Mouse (Mus musculus) T-helper 2 cell (primary cell): ENCODE measurements at regions not wholly inside any gene's neighbourhood (a gene's known extent, or its start where the extent isn't known, plus 50 kb on each side); places are given as distances from the start of the nearest gene placed in this dataset.

ENCODE experiments used
- in situ Hi-C: fragments of 300-600 bp; cut with MboI, MseI; formaldehyde crosslinking; loops from one replicate; pipeline ENCODE4 v1.15.1; 2025; ENCODE audit warnings: high pct_unique_total_duplicates

- in situ Hi-C loops = no loop called here
These were observed 70.8 kb downstream of the Sall1 start for GRCm38 (mm10) chr8:88972993-88973690.

DNA sequence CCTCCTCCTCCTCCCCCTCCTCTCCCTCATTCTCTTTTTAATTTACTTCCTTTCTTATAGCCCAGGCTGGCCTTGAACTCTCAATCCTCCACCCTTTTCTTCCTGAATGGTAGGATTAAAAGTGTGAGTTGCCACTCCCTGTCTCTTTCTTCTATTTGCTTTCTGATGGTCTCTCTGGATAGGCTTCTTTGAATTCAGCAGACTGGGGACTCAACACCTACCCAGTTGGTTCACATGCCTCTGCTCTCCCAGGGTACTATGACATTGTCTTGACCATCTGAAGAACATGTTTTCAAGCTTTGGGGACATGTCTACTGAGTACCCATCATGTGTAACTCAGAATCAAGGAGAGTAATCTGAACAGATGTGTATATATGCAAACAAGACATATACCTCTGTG, 85.1 kb downstream of the Sall1 start:
- in situ Hi-C loops = no loop called here

GRCm38 (mm10) chr8:88953178-88953577, 90.8 kb downstream of the Sall1 start:
- in situ Hi-C loops = no loop called here

- in situ Hi-C loops = no loop called here
These were observed 92.2 kb downstream of the Sall1 start for GRCm38 (mm10) chr8:88951829-88952155.

GRCm38 (mm10) chr8:88951145-88951828, 92.7 kb downstream of the Sall1 start:
- in situ Hi-C loops = no loop called here

- in situ Hi-C loops = no loop called here
These were observed 94.0 kb downstream of the Sall1 start for GRCm38 (mm10) chr8:88949975-88950374.

DNA sequence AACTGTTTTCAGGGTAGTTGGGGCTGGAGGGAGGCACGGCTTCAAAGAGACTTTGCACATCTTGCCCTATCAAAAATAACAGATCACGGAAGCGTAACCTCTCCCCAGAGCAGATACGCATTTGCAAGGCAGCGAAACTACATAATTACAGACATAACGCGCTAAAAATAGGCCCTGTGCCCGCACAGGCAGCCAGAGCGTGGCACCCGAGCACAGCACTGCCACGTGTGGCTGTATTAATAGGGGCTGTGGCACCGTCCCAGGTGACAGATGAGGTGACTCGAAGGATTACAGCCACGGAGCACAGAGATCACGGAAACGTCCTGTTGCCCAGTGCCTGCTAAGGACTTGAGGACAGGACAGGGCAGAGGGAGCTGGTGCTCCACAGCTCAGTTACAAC, 95.0 kb downstream of the Sall1 start:
- in situ Hi-C loops = no loop called here

- in situ Hi-C loops = no loop called here
These were observed 95.6 kb downstream of the Sall1 start for GRCm38 (mm10) chr8:88948328-88948727.

DNA sequence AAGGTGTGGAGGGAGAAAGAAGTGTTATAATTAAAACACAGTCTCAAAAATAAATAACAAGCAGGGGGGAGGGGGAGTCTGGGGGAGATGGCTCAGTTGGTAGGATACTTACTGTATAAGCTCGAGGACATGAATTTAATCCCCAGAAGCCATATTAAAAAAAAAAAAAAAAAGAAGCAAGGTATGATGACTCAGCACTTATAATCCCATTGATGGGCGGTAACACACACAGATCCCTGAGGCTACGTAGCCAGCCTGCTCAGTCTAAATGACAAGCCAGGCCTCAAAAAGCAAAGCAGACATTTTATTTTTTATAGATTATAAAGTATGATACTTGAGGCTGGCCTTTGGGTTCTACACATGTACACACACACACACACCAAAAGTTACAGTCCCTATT, 96.6 kb downstream of the Sall1 start:
- in situ Hi-C loops = no loop called here

GRCm38 (mm10) chr8:88945656-88946055, 98.3 kb downstream of the Sall1 start:
- in situ Hi-C loops = no loop called here

GRCm38 (mm10) chr8:88944038-88944437, 99.9 kb downstream of the Sall1 start:
- in situ Hi-C loops = no loop called here

DNA sequence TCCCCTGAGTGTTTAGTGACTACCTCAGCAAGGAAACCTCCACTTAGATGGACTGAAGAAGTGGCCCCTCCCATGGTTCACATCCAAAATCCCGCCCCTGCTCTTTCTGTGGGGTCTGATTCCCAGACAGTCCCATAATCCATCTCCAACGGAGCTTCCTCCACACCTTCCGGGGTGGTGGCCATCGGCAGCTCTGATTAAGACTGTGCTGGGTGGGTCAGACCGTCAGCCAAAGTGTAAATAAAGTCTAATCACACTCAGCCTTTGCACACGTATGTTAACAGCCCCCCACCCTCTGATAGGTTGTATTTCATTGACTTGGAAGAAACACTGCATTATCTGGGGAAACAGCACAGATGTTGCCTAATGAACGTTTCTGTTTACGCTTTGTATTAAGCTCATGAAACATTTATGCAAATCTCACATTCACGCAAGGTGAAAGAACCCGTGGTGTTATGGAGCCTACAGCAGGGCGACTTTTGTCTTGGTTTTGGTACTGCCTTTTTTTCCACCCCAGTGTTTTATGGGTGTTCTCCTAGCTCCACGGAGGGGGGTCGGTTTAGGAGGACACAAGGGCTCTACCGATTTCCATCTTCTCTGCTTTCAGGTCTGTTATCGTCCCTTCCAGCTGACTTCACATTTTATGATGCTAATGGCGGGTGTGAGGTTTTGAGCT, 104.8 kb downstream of the Sall1 start:
- in situ Hi-C loops = no loop called here

DNA sequence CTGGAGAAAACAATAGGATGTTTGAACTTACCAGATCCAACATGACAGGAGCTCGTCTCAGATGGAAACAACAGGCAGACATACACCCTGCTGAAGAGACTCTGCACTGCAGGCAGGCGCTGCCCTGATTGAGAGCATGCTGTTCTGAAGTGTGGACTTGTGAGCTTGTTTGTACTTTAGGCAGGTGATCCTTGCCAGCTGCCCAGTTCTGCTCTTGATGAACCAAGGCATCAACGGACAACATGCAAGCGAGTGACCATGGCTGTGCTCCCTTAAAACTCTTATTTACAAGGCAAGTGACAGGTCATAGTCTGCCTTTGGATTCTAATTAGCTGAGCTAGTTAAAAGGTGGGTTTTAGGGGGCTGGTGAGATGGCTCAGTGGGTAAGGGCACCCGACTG, 109.3 kb downstream of the Sall1 start:
- in situ Hi-C loops = no loop called here

- in situ Hi-C loops = no loop called here
These were observed 112.9 kb downstream of the Sall1 start for GRCm38 (mm10) chr8:88931050-88931449.

DNA sequence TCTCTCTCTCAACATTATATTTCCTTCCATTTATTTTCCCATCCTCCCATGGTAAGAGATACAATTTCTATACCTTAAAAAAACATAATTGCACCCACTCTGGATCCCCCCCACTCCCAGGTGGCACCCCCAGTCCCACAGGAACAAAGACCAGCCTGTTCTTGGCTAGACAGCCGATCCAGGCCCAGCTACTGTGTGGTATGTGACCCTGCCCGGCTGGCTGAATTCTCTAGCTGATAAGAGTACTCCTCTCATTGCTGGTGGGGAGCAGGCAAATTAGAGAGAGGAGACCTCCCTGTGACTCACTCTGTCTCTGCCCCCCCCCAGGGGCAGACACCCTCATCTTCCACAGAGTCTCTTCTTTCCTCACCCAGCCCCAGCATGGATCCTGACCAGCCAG, 113.6 kb downstream of the Sall1 start:
- in situ Hi-C loops = no loop called here

GRCm38 (mm10) chr8:88928675-88929377, 115.1 kb downstream of the Sall1 start:
- in situ Hi-C loops = no loop called here

GRCm38 (mm10) chr8:88922840-88923239, 121.1 kb downstream of the Sall1 start:
- in situ Hi-C loops = no loop called here

- in situ Hi-C loops = no loop called here
These were observed 122.0 kb downstream of the Sall1 start for GRCm38 (mm10) chr8:88921967-88922366.

DNA sequence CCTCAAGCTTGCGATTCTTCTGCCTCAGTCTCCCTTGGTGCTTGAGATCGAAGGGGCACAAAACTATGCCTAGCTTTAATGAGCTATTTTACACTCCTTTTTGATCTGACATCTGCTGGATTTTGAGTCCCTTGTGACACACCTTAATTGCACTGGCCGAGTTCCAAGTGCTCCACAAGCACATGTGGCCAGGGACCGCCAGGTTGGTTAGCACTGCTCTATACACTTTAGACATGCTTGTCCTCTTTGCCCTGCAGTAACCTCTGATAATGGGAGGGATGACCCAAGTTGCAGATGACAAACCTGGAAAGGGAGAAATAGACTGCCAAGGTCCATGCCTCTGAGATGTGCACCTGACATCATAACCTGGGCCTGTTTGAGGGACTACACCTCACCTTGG, 124.7 kb downstream of the Sall1 start:
- in situ Hi-C loops = no loop called here

DNA sequence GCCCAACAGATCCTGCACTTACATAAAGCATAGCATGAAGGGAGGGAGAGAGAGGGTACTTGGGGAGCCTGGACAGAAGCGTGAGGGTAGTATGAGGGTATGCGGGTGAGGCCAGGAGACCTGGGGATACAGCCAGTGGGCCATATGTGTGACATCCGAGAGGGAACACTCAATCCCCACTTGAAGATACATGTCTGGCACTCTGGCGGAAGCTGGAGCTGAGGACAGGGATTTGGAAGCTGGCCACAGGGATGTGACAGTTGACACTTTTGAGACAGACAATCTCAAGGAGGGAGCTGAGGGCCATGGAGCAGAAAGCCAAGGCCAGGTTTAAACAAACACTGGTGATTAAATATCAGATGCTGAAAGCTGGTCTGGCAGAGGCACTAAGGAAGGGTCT, 127.9 kb downstream of the Sall1 start:
- in situ Hi-C loops = no loop called here

DNA sequence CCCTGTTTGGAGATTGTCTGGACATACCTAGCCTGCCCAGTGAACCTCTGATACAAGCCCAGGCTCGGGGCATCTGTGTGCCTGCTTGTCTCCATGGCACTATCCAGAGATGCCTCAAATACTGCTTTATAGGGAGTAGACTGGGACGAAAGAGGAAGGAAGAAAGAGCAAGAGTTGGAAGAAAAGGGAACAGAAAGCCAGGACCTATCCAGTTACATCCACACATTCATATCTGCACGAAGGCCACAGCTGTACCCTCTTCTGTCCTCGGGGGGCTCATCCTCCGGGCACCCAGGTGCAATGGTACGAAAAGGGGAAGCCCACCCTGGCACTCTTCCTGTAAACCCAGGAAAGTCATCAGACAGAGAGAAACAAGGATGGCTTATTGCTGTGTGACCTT, 129.3 kb downstream of the Sall1 start:
- in situ Hi-C loops = no loop called here

GRCm38 (mm10) chr8:88914190-88914589, 129.8 kb downstream of the Sall1 start:
- in situ Hi-C loops = no loop called here
